Mouse (Mus musculus): ENCODE results near the gene Hmgb4.

Hmgb4 gene

DNA sequence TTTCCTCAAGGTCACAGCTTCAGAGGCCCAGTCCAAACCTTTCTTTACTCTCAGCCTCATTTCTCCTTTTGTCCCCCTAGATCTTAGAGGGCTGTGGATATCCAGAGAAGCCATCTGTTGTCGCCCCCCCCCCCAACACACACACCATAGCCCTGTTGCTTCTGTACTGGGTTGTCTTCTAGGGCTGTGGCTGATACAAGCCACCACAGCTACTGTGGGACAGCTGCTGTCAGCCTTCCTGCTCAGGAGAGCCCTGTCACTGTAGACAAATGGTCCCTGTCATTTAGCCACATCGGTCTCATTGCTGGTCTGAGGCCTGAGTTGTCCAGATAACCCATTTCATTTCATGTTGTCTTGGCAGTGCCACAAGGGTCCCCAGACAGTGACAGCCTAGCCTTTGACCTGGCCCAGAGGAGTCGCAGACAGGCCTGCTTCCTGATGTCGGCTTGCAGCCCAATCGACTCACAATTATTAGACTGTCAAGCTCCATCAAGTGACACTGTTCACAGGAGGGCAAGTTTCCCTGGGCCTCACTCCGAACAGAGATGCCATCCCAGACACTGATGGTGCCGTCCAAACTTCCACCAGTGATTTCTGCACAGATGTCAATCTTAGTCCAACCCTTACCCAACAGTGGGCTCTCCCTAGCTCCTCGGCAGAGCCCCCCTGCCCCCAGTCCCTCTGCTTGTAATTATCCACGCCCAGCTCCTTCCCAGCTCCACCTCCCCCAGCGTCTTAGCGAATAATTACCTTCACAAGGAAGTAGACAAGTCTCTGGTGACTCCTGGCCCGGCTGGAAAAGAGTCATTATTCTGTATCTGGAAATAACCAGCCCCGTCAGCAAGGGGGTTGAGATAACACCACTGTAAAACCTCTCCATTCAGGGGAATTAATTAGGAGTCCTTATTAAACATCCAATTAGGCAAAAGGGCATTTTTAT, 33.1 kb downstream of the Hmgb4 start:
- in situ Hi-C loops (cut with MboI, MseI) = no loop called here

DNA sequence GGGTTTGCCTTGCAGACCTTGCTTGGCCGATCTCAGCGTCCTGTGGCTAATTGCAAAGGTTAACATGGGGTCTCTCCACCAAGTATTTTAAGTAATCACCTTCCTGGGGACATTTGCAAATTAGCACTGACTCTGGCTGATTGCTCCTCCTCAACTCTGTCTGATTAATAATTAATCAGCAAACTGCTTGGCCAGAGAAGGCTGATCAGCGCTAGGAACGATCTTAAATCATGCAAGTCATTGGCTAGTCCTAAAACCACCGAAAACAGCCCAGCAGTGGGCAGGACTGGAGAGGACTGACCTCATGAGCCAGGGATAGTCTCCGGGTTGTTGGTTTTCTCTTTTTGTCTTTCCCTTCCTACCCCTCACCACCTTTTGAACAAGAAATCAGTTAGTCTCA, 36.3 kb downstream of the Hmgb4 start:
- in situ Hi-C loops (cut with MboI, MseI) = no loop called here

DNA sequence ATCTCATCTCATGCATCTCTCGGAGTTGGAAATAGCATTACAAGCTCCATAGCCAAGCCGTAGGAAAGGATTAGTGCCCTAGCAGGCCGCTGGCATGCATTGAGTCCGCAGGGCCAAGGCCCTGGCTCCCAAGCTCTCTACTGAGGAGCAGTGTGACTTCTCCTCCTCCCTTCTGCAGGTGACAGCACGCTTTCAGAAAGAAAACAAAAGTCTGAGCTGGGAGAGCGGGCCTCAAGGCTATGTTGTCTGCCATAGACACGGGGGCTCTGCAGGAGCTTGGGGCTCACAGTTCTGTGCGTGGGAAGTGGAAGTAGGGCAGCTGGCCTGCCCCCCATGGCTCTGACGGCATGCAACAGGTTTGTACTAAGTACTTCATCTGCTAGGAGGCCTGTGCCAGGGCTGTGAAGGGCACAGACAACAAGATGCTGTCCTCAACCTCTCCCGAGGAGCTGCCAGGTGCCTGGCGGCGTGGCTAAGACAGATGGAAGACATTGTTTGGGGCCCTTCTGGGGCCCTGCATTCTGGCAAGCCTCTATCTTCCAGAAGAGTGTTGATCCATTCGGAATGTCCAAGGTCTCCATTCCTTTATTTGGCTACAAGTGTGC, 42.7 kb downstream of the Hmgb4 start:
- in situ Hi-C loops (cut with MboI, MseI) = no loop called here
